Mouse (Mus musculus): ENCODE results near the gene Inhbc.

Gene Inhbc

GRCm38 (mm10) chr10:127369834-127370820 lies at the start of gene Inhbc:
Gene Inhbc, minus strand, starts transcription at chr10:127370431.
- in situ Hi-C loops (cut with MboI; ENCODE audit: unreplicated experiment in 2 of 2), result loop anchor here in 1 of 2 experiments (25.0 kb wide), 1 partner anchor 542 kb away; no protein-coding TSS in a partner anchor

DNA sequence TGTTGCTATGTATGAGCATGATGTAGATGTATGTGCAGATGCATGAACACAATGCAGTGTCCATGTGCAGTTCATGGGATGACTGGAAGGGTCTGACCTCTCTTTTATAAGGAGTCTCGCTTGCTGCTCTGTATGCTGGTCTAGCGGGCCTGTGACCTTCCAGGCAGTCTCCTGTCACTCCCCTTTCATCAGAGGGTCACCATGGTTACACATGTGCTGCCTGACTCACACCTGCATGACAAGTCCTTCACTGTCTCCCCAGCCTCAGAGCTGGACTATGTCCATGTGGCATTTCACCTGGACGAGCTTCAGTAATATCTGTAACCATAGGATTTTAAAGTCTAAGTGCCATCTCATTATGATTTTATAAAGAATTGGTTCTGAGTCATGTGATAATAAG lies 43.9 kb upstream of the Inhbc start:
- in situ Hi-C loops (cut with MboI; ENCODE audit: unreplicated experiment in 2 of 2), result no loop called here

DNA sequence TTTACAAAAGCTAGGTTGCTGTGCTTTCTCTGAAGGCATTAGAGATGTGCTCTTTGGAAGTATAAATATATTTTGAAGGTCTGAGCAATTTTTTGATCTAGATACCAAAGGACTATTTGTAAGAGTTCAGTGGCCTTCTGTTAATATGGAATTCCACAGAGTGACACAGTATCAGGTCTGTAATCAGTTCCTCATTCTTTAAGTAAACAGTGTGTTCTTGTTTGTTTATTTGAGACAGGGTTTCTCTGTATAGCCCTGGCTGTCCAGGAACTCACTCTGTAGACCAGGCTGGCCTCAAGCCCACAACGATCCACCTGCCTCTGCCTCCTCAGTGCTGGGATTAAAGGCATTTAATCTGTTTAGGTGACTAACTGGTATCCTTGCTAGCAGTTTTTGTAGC lies 43.4 kb upstream of the Inhbc start:
- in situ Hi-C loops (cut with MboI; ENCODE audit: unreplicated experiment in 2 of 2), result no loop called here

DNA sequence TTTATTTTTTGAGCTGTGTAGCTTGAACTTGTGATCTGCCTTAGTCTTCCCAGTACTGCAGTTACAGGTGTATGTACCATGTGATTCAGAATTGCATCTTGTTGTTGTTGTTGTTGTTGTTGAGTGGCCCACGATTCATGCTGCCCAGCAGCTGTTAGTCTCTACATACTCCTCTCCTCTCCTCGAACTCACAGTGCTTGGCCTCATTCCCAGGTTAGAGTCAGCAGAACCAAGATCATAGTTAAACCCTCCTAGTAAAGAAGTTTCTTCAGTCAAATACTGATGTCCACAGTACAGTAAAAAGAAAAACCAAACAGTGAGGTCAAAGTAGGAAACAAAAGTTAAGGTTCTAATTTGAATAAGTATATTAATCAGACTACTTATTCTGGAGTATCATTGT lies 42.5 kb upstream of the Inhbc start:
- in situ Hi-C loops (cut with MboI; ENCODE audit: unreplicated experiment in 2 of 2), result no loop called here

DNA sequence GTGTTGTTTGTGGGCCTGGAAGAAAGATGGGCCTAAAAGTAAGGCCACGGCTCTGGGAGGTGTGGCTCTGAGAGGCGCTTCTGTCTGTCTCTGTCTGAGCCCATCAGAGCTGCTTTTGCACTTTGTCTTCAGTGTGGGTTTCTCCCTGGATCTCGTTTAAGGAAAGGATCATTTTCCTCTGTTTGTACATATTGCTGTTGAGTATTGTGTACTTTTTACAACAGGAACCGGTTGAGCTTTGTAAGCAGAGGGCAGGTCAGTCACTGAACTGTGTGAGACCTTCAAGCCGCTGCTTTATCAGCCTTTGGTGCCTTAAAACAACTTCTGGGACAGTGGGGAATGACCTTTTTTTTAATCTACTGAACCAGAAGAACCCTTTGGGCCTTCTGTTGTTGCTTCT lies 41.9 kb upstream of the Inhbc start:
- in situ Hi-C loops (cut with MboI; ENCODE audit: unreplicated experiment in 2 of 2), result no loop called here

- in situ Hi-C loops (cut with MboI; ENCODE audit: unreplicated experiment in 2 of 2), result no loop called here
These were observed 37.2 kb upstream of the Inhbc start for GRCm38 (mm10) chr10:127407391-127407790.

DNA sequence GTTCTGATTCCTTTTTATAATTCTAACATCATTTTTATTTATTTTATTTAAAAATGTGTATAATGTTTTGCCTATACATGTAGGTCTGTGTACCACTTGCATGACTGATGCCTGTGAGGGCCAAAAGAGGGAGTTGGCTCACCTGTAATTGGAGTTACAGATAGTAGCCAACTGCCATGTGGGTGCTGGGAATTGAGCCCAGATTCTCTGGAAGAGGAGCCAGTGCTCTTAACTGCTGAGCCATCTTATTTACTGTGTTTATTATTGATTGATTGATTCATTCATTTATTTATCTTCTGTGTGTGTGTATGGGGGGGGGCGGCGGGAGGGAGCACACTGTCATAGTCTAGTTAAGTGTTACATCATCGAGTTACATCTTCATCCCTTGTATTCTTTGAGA lies 34.5 kb upstream of the Inhbc start:
- in situ Hi-C loops (cut with MboI; ENCODE audit: unreplicated experiment in 2 of 2), result no loop called here

- in situ Hi-C loops (cut with MboI; ENCODE audit: unreplicated experiment in 2 of 2), result no loop called here
These were observed 21.5 kb upstream of the Inhbc start for GRCm38 (mm10) chr10:127391774-127392173.

DNA sequence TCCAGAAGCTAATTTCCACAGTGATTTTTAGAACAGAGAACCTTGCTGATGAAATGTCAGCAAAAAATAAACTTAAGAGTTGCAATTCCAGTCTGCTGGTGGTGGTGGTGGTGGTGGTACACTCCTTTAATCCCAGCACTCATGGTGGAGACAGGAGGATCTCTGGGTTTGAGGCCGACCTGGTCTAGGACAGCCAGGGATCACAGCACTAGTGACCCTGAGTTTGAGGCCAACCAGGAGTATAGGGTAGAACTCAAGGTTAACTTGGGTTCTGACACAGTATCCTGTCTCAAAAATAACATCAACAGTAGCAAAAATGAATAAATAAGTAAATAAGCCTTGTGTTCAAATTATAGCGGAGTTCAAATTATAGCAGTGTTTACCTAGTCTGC lies 11.5 kb upstream of the Inhbc start:
- in situ Hi-C loops (cut with MboI; ENCODE audit: unreplicated experiment in 2 of 2), result no loop called here

GRCm38 (mm10) chr10:127380767-127381742 lies 10.8 kb upstream of the Inhbc start:
- in situ Hi-C loops (cut with MboI; ENCODE audit: unreplicated experiment in 2 of 2), result no loop called here

DNA sequence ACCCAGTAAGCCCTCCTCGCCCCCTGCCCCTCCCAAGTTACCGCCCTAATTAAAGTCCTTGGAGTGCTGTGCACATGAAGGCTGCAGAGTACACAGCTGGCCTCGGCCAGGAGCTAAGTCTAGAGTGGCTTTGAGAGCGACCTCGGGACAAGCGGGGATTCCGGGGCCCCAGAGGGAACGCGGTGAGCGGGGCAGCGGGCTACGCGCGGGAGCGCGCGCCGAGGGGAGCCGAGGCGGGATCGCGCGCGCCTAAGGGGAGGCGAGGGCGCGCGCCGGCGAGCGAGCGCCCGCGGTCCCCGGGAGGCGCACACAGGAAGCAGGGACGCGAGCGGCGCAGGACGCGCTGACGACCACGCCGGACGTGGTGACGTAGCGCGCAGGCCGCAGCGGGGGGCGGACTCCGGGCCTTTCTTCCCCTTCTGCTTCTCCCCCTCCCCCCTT lies 10.0 kb upstream of the Inhbc start, which contains the start of gene R3hdm2:
Gene R3hdm2, plus strand, starts transcription at position 77 of the 441 bp plus-strand sequence.
- in situ Hi-C loops (cut with MboI; ENCODE audit: unreplicated experiment in 2 of 2), result no loop called here

- in situ Hi-C loops (cut with MboI; ENCODE audit: unreplicated experiment in 2 of 2), result no loop called here
These were observed 9.4 kb upstream of the Inhbc start for GRCm38 (mm10) chr10:127379654-127380053.

GRCm38 (mm10) chr10:127377700-127378099 lies 7.5 kb upstream of the Inhbc start:
- in situ Hi-C loops (cut with MboI; ENCODE audit: unreplicated experiment in 2 of 2), result no loop called here

- in situ Hi-C loops (cut with MboI; ENCODE audit: unreplicated experiment in 2 of 2), result loop anchor here in 1 of 2 experiments (25.0 kb wide), 1 partner anchor 541 kb away; no protein-coding TSS in a partner anchor
These were observed 792 bp upstream of the Inhbc start for GRCm38 (mm10) chr10:127371023-127371422.

- in situ Hi-C loops (cut with MboI; ENCODE audit: unreplicated experiment in 2 of 2), result loop anchor here in 1 of 2 experiments (25.0 kb wide), 1 partner anchor 544 kb away; no protein-coding TSS in a partner anchor
These were observed 2.0 kb downstream of the Inhbc start for GRCm38 (mm10) chr10:127368273-127368672.

- in situ Hi-C loops (cut with MboI; ENCODE audit: unreplicated experiment in 2 of 2), result loop anchor here in 1 of 2 experiments (25.0 kb wide), 1 partner anchor 545 kb away; no protein-coding TSS in a partner anchor
These were observed 3.1 kb downstream of the Inhbc start for GRCm38 (mm10) chr10:127367116-127367515.

- in situ Hi-C loops (cut with MboI; ENCODE audit: unreplicated experiment in 2 of 2), result loop anchor here in 1 of 2 experiments (25.0 kb wide), 1 partner anchor 552 kb away; no protein-coding TSS in a partner anchor
These were observed 9.5 kb downstream of the Inhbc start for GRCm38 (mm10) chr10:127360714-127361113.

- in situ Hi-C loops (cut with MboI; ENCODE audit: unreplicated experiment in 2 of 2), result loop anchor here in 1 of 2 experiments (25.0 kb wide), 1 partner anchor 557 kb away; no protein-coding TSS in a partner anchor
These were observed 14.9 kb downstream of the Inhbc start for GRCm38 (mm10) chr10:127355336-127355735.

GRCm38 (mm10) chr10:127353909-127354895 lies 16.0 kb downstream of the Inhbc start, which contains the start of gene Inhbe:
Gene Inhbe, minus strand, starts transcription at chr10:127354411.
- in situ Hi-C loops (cut with MboI; ENCODE audit: unreplicated experiment in 2 of 2), result loop anchor here in 1 of 2 experiments (25.0 kb wide), 1 partner anchor 558 kb away; no protein-coding TSS in a partner anchor

All from v-Abl transformed pro-B cells (cell line).